Mouse (Mus musculus): Measurements from ENCODE around the gene Kcns3.
"Not testable (repeated sequence)": the region's sequence is repeated elsewhere in the genome, so short reads cannot be mapped to it uniquely, and the experiment has no call there.

Kcns3 gene

DNA sequence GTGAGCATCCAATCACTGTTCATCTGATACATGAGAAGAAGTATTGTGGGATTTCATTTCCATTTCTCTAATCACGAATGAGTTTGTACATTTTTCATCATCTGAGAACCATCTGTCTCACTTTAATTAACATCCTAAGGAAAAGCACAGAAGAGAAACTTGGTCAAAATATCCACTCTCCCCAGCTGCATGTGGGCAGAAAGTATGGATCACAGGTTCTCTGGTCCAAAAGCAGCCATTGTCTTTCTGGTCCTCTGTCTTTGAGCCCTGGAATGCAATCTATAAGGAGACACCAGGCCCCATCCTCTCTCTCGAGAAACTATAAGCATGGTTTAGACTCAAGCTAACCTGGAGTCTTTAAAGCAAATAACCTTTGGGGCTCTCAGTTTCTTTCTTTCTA is 79.8 kb downstream of the Kcns3 start:
- peak in 1 of 2 experiments; percentile 7 for DNase-seq (ENCODE audit: low spot score in 2 of 2)

DNA sequence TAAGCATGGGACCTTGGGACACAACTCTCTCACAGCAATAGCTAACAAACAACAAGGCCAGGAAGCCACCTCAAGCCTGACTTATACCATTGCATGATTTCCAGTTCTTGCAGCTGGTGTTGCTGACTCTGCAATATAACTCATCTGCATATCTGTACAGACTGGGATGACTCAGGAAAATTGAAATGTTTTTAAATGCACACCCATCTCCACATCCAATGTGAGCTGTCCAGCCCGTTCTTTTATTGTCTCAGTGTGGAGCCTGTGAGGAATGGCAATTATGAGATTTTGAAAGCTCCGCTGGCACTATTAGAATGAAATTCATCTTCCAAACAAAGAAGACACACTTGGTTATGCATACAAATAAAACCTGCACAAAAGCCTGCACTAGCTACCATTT is 84.0 kb downstream of the Kcns3 start:
- no peak for DNase-seq (ENCODE audit: low spot score in 2 of 2)

DNA sequence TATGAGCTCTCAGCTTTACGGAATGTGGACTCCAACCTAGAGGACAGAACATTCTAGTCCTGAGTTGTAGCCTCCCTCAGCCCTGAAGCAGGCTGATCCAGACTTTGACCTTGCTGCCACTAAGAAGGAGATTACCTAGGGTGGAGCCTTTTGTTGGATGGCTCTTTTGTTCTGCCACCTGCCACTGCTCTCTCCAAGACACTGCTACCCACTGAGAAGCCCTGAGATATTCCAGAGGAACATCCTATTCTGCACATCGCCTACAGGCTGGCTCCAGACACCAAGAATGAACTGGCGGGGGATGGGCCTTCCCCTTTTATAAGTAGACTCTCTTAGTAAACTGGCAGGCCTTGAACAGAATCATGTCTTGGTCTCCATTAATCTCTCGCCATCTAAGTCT is 98.2 kb downstream of the Kcns3 start:
- DNase-seq (ENCODE audit: low spot score in 2 of 2): not testable (repeated sequence)

DNA sequence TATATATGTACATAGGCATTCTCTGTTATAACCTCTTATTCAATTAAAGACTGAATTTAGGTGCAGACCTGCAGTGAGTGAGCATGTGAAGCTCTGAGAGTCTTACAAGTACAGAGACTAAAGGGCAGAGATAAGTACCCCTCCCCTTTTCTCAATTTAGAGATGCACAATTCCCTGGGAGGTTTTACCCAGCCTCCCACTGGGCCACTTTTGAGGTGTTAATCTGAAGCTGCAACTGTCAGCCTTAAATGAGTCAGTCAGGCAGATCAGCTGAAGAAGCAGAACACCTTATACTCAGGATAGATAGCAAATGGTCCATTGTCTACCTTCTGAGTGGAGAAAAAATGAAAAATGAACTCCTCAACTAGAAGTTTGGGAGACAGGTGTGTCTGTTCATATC is 109.0 kb downstream of the Kcns3 start:
- no peak for DNase-seq (ENCODE audit: low spot score in 2 of 2)
